Mouse (Mus musculus) left cerebral cortex, postnatal 36 days (tissue): ENCODE measurements around the gene Fam173a. TPM values are rescaled to one million over a fixed set of nuclear protein-coding genes. Genes with fewer than 3 reads are reported as not detected.
A peak's percentile ranks its signal among the peaks of the same experiment; 100 is the strongest.

ENCODE experiments used
- DNase-seq, 2 experiments: peaks; one replicate each; pipeline ENCODE4 v3.0.0; 2021 to 2022; ENCODE audit warnings: low spot score in 2 of 2, mixed read lengths in 1 of 2
- intact Hi-C: fragments of 180-260 bp; cut with DNase I; formaldehyde crosslinking; loops from one replicate; pipeline ENCODE4 v1.15.1; 2025
- total RNA-seq, 2 experiments: library from RNA; stranded (reverse); gene quantifications; 2 replicates each; pipeline ENCODE4 v1.2.3; 2021

Gene Fam173a
- total RNA-seq, 2 experiments from 2014 or later: 81.2 to 81.7 TPM

DNA sequence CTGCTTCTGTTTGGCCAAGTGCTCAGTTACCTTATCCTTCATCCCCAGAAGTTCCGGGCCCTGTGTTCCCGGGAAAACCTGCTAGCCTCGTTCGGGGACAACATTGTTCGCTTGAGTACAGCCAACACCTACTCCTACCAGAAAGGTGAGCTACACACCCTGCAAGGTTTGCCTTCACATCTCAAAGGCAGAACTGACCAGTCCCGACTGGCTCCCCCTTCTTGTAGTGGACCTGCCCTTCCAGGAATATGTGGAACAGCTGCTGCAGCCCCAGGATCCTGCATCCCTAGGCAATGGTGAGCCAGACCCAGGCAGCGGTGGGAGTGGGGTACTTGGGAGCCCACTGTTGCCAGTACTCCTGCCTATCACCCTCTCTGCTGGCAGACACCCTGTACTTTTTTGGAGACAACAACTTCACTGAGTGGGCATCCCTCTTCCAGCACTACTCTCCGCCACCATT is 36.9 kb upstream of the Fam173a start:
- intact Hi-C loops: no loop called here

GRCm38 (mm10) chr17:25828712-25829557 is 36.2 kb upstream of the Fam173a start, which contains the start of gene Jmjd8:
TSS of gene Jmjd8 (plus strand) at chr17:25828867.
- intact Hi-C loops: no loop called here

More for the DNA sequence above, 36.9 kb upstream of the Fam173a start:
- DNase-seq: no peak

GRCm38 (mm10) chr17:25828223-25828594 is 35.5 kb upstream of the Fam173a start:
- DNase-seq: no peak
- intact Hi-C loops: no loop called here

More at GRCm38 (mm10) chr17:25828712-25829557, 36.2 kb upstream of the Fam173a start, which contains the start of gene Jmjd8:
- peak; percentile 87 for DNase-seq

DNA sequence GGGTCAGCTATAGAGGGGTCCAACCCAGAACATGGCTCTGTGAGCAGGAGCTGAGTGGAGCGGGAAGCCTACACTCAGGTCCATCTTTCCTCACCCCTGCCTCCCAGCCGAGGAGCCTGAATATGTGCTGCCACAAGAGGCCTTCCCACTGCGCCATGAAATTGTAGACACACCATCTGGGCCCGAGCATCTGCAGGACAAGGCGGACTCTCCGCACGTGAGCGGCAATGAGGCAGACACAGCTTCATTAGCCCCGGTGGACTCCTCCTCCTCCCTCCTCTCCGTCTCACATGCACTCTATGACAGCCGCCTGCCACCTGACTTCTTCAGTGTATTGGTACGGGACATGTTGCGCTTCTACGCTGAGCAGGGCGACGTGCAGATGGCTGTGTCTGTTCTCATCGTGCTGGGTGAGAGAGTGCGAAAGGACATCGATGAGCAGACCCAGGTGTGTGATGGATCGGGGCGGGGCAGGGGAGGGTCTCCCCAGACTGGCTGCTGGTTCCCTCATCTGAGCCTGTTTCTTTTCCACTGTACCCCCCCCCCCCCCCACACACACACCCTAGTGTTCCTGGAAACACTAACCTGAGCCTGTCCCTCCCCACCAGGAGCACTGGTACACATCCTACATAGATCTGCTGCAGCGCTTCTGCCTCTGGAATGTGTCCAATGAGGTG is 35.0 kb upstream of the Fam173a start:
- intact Hi-C loops: no loop called here
- DNase-seq: no peak

DNA sequence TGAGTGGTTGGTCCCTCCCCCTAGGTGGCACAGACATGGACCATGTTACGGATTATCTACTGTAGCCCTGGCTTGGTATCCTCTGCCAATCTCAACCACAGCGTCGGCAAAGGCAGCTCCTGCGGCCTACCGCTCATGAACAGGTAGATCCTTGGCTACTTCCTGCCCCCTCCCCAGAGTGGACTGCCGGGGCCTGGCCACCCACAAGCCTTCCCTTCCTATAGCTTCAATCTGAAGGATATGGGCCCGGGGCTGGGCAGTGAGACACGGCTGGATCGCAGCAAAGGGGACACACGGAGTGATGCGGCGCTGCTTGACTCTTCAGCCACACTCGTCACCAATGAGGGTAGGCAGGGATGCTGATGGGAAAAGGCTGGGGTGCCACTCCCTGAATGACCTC is 34.3 kb upstream of the Fam173a start:
- intact Hi-C loops: no loop called here
- DNase-seq: no peak

- intact Hi-C loops: no loop called here
- no peak for DNase-seq
These were observed 33.4 kb upstream of the Fam173a start for GRCm38 (mm10) chr17:25825984-25826570.

- intact Hi-C loops: no loop called here
- no peak for DNase-seq
These were observed 32.6 kb upstream of the Fam173a start for GRCm38 (mm10) chr17:25825311-25825710.

GRCm38 (mm10) chr17:25824362-25825142 is 31.9 kb upstream of the Fam173a start:
- no peak for DNase-seq
- intact Hi-C loops: no loop called here

DNA sequence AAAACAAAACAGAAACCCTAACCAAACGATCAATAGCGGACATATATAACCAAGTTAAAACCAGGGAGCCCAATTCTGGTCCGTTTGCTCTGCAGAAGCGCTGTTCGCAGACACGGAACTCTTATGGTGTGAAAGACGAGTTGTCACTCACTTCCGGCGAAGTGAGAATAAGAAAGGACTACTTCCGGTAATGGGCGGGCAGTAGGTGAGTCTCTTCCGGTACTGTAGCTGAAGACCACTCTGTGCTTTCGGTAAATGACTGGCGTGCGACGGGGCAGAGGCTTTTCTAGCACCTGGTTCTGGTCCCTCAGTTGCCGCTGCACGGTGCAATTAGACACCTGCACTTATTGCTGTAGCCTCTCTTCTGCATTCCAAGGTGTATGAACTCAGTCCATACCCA is 30.8 kb upstream of the Fam173a start, which contains the start of gene Wdr24:
Gene Wdr24 (plus strand): TSS at position 176 of the 400 bp plus-strand sequence.
- intact Hi-C loops: no loop called here
- peak; percentile 73 to 81 for DNase-seq

- intact Hi-C loops: no loop called here
- DNase-seq: no peak
These were observed 26.4 kb upstream of the Fam173a start for GRCm38 (mm10) chr17:25818851-25819780.

GRCm38 (mm10) chr17:25817662-25818061 is 25.0 kb upstream of the Fam173a start:
- DNase-seq: no peak
- intact Hi-C loops: no loop called here

DNA sequence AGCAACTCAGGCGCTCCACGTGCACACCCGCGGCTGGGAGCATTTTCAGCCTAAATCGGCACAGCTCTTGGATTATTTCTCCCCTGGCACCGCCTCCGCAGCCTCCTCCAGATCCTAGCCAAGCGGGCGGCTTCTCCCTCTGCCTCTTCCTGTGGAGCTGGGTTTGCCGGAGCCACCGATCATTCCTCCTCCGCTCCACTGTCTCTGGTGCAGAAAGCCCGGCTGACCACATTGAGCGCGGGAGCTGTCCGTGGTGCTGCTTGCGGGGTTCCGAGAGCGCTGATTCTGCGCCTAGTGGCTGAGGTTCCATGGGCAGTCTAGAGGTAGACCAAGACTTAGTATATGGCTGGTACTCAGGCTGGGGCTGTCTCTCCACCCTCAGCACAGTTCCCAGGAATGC is 20.8 kb upstream of the Fam173a start:
- intact Hi-C loops: no loop called here
- DNase-seq: peak; percentile 88 to 93

GRCm38 (mm10) chr17:25810890-25811289 is 18.2 kb upstream of the Fam173a start:
- intact Hi-C loops: no loop called here
- DNase-seq: no peak

DNA sequence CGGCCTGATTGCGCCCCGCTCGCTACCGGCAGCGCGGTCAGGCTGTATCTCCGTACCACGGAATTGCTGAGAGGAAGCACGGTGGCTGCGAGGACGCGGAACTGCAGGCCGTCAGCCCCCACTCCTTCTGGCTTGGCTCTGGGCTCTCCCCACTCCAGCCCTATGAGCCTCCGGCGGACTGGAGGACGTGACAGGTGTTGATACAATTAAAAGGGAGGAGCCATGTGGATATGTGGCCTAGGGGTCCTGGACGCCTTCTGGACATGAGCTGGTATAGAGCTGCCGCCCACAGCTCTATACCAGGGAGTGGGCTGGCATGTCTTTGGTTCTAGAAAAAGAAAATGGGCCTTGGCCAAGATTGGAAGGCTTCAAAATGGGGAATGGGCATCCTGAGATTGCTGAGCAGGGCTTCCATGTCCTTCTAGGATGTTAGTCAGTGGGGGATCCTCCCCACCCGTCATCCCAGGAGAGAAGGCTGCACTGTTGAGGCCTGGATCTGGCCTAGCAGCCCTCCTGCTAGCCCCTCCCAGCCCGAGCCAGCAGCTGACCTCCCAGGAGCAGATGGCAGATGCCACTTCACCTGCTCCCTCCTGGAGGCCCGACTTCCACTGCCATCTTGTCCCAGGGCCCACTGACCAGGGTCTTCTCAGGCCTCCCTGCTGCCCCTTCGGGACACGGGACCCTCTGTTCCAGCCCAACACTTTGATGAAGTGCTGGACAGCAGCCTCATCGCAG is 17.1 kb upstream of the Fam173a start:
- intact Hi-C loops: loop anchor here (10.0 kb wide), 1 partner anchor 235 kb away; the partner anchor contains the start of genes Lmf1 and Sox8
- peak in 1 of 2 experiments; percentile 66 for DNase-seq

DNA sequence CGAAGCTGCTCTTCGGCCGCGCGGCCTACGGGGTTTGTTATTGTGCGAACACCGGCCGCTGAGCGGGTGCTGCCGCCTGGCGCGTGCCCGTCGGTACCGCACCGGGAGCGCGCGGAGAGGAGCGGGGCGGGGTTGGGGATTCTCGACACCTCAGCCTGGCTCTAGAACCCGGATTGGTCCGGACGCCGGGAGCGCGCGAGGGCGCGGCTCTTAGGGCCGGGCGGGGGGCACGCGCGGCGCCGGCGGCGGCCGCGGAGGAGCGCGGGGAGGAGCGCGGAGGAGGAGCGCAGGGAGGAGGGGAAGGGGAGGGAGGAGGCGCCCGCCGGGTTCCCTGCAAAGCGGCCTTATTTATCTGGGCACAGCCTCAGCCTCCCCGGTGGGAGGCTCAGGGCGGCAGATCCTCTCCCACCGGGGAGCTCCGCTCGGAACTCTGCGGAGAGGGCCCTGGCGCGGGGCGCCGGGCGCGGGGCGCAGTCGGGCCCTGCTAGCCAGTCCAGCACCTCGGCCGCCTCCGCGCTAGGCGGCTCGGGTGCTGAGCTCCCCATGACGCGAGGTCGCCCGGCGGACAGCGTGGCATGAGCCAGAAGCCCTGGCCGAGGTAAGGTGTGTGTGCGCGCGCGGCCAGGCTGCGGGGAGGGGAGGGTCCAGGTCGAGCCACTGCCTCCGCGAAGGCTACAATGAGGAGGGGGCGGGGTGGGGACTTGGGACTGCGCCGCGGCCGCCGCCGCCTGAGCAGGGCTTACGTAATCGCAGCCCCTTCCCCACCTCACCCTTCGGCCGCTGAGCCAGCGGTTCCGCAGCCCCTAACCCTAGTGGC is 16.3 kb upstream of the Fam173a start, which contains the start of gene Fbxl16:
Gene Fbxl16 (plus strand): TSS at position 297 of the 817 bp plus-strand sequence.
- DNase-seq: peak; percentile 90 to 94
- intact Hi-C loops: loop anchor here (10.0 kb wide), 1 partner anchor 234 kb away; the partner anchor contains the start of genes Lmf1 and Sox8

- intact Hi-C loops: loop anchor here (10.0 kb wide), 1 partner anchor 233 kb away; the partner anchor contains the start of genes Lmf1 and Sox8
These were observed 15.3 kb upstream of the Fam173a start for GRCm38 (mm10) chr17:25808028-25808427.

More at GRCm38 (mm10) chr17:25808028-25808427, 15.3 kb upstream of the Fam173a start:
- DNase-seq: no peak
